Mouse (Mus musculus) midbrain, embryonic 15.5 days (tissue): ENCODE results near the gene Kif2c. TPM values are rescaled to one million over a fixed set of nuclear protein-coding genes. Genes with fewer than 3 reads are reported as not detected.

ENCODE experiments used
- ATAC-seq: fragments of 200-750 bp; cut with Nextera tagmentation; replicated peaks from 2 replicates; pipeline ENCODE4 v1.8.0; 2017; ENCODE audit warnings: moderate TSS enrichment
- H3K27ac ChIP-seq: fragments of 300-500 bp; sonication (generic); 2 replicates; pipeline ENCODE4 v1.5.1; 2015; ENCODE audit warnings: mild to moderate bottlenecking, inconsistent platforms
- H3K27me3 ChIP-seq: fragments of 300-500 bp; sonication (generic); replicated peaks from 2 replicates; pipeline ENCODE4 v1.6.1; 2015; ENCODE audit warnings: inconsistent platforms
- H3K36me3 ChIP-seq: fragments of 300-500 bp; sonication (generic); replicated peaks from 2 replicates; pipeline ENCODE4 v1.6.1; 2015; ENCODE audit warnings: inconsistent platforms
- H3K4me1 ChIP-seq: fragments of 300-500 bp; sonication (generic); 2 replicates; pipeline ENCODE4 v1.6.1; 2015; ENCODE audit warnings: inconsistent platforms
- H3K4me2 ChIP-seq: fragments of 300-500 bp; sonication (generic); 2 replicates; pipeline ENCODE4 v1.6.1; 2015; ENCODE audit warnings: inconsistent platforms, mild to moderate bottlenecking, moderate library complexity
- H3K4me3 ChIP-seq: fragments of 300-500 bp; sonication (generic); 2 replicates; pipeline ENCODE4 v1.5.1; 2015; ENCODE audit warnings: mild to moderate bottlenecking, inconsistent platforms
- H3K9ac ChIP-seq: fragments of 300-500 bp; sonication (generic); 2 replicates; pipeline ENCODE4 v1.6.1; 2015; ENCODE audit warnings: mild to moderate bottlenecking, inconsistent platforms
- H3K9me3 ChIP-seq: fragments of 300-500 bp; sonication (generic); 2 replicates; pipeline ENCODE4 v1.6.1; 2016; ENCODE audit warnings: inconsistent platforms
- WGBS: fragments of 180-500 bp; shearing (Covaris S2); methylation state at CpG from one replicate; pipeline ENCODE4 v1.1.7; 2015; ENCODE audit warnings: mixed read lengths; 5-methylcytosine and 5-hydroxymethylcytosine counted together
- polyA plus RNA-seq: library from polyadenylated mRNA; unstranded; fragments of >200 nt; fragmentation: Nextera tagmentation; extraction: Ambion mirVana; gene quantifications from 2 replicates; pipeline ENCODE4 v1.2.1, GENCODE M21; 2015

Kif2c gene
- polyA plus RNA-seq = 8.1 and 10.0 TPM in 2 replicates

DNA sequence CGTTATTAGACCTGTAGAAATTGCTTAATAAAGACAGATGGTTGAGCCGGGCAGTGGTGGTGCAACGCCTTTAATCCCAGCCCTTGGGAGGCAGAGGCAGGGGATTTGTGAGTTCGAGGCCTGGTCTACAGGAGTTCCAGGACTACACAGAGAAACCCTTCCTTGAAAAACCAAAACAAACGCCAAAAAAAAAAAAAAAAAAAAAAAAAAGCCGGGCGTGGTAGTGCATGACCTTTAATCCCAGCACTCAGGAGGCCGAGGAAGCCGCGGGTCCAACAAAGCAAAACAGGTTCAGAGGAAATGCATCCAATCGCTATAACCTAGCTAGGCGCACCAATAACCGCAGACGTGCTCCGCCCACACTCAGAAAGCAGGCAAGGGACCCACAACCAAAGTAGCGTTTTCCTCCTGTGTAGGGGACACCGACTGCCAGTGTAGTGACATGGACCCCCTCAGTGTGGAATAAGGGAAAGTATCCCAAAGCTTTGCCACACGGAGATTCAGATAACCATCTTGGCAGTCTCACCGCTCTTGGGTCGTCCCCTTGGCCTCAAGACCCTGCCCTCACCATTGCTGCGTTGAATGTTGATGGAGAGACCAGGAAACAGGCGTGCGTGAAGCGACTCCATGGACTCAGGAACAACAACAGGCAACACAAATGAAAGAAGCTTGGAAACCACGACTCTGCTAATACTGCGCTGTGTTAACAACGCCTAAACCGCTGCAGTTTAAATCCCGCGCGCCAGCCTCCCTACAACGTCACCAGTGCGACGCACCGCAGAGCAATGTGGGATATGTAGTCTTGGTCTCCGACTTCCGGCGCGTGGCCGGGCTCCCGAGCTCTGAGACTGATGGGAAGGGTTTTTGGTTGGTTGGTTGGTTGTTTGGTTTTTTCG, at the start of gene Kif2c:
Gene Kif2c, minus strand, starts transcription at position 777 of the 896 bp plus-strand sequence.
- Histone ChIP-seq H3K4me2 (peak within 1 kb of the TSS; percentile 93), H3K27ac (peak within 1 kb of the TSS; percentile 79), H3K27me3 (no peaks in the 10 kb centered on the region), H3K4me3 (peak within 1 kb of the TSS; percentile 52), H3K4me1 (peaks cover 16% of the 10 kb centered on the region), H3K9ac (peak within 1 kb of the TSS; percentile 63), H3K9me3 (no peaks in the 10 kb centered on the region), H3K36me3 (no peaks in the 10 kb centered on the region)
- ATAC-seq = peak; percentile 99
- 1% methylated on average over 40 of the region's 42 CpGs for whole genome bisulfite sequencing

DNA sequence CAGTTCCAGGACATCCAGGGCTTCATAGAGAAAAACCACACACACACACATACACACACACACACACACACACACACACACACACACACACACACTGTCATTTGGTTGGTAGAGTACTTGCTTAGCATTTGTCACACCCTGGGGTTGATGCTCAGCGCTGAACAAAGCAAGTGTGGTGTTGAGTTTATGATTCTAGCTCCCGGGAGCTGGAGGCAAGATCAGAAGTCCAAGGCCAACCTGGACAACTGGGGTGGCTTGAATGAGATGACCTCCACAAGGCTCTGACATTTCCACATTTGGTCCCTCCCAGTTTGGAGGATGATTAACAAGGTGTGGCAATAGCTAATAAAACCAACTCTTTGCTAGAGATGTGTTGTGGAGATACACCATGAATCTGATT, 48.8 kb upstream of the Kif2c start:
- H3K9me3 ChIP-seq = no peaks in the 10 kb centered on the region
- H3K27me3 ChIP-seq = no peaks in the 10 kb centered on the region
- H3K4me2 ChIP-seq = no peak overlapping the region
- H3K27ac ChIP-seq = no peak overlapping the region
- no peak for ATAC-seq
- no peak overlapping the region for H3K4me3 ChIP-seq
- WGBS = 86% methylated on average over 2 of the region's 2 CpGs
- H3K9ac ChIP-seq = no peak overlapping the region
- H3K36me3 ChIP-seq = no peaks in the 10 kb centered on the region
- H3K4me1 ChIP-seq = no peaks in the 10 kb centered on the region

GRCm38 (mm10) chr4:117230331-117230730, 47.9 kb upstream of the Kif2c start:
- H3K36me3 ChIP-seq = no peaks in the 10 kb centered on the region
- no peaks in the 10 kb centered on the region for H3K4me1 ChIP-seq
- no peak overlapping the region for H3K4me2 ChIP-seq
- no peak overlapping the region for H3K4me3 ChIP-seq
- no peak overlapping the region for H3K27ac ChIP-seq
- no peak for ATAC-seq
- 47% methylated on average over 10 of the region's 10 CpGs for WGBS
- no peaks in the 10 kb centered on the region for H3K9me3 ChIP-seq
- H3K9ac ChIP-seq = no peak overlapping the region
- H3K27me3 ChIP-seq = no peaks in the 10 kb centered on the region

GRCm38 (mm10) chr4:117229590-117229989, 47.2 kb upstream of the Kif2c start:
- H3K9me3 ChIP-seq = no peaks in the 10 kb centered on the region
- H3K27ac ChIP-seq = no peak overlapping the region
- no peaks in the 10 kb centered on the region for H3K27me3 ChIP-seq
- H3K4me1 ChIP-seq = no peaks in the 10 kb centered on the region
- H3K4me3 ChIP-seq = no peak overlapping the region
- H3K9ac ChIP-seq = no peak overlapping the region
- WGBS = 76% methylated on average over 15 of the region's 15 CpGs
- ATAC-seq = no peak
- no peak overlapping the region for H3K4me2 ChIP-seq
- no peaks in the 10 kb centered on the region for H3K36me3 ChIP-seq

DNA sequence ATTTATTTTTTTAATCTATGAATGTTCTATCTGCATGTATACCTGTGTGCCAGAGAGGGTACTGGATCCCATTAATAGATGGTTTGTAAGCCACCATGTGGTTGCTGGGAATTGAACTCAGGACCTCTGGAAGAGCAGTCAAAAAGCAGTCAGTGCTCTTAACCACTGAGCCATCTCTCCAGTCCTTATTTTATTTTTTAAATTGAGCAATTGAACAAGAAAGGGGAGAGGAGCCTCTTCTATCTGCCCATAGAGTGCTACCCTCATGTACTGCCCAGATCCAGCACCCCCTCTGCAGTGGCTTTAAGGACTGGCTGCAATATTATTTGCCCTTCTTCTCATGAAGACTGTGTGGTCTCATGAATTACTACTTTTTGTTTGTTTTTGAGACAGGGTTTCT, 42.8 kb upstream of the Kif2c start:
- Histone ChIP-seq H3K4me1 (no peaks in the 10 kb centered on the region), H3K27ac (no peak overlapping the region), H3K4me2 (no peak overlapping the region), H3K9ac (no peak overlapping the region), H3K27me3 (no peaks in the 10 kb centered on the region), H3K4me3 (no peak overlapping the region), H3K9me3 (no peaks in the 10 kb centered on the region), H3K36me3 (no peaks in the 10 kb centered on the region)
- ATAC-seq = no peak

DNA sequence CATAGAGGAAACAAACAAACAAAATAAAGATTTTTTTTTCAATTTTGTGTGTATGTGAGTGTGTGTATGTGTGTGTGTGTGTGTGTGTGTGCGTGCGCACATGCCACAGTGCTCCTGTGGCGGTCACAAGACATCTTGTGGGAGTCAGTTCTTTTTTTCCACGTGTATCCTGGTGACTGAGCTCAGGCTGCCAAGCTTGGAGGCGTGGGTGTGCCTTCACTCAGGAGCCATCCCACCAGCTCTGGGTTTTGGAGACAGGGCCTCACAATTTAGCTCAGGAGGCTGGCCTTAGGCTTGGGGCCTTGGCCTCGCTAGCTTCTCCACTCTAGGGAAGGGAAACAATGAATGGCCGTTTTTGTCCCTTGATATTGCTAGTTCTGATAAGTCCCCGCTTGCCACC, 41.7 kb upstream of the Kif2c start:
- ATAC-seq = no peak
- Histone ChIP-seq H3K4me2 (no peak overlapping the region), H3K9me3 (no peaks in the 10 kb centered on the region), H3K27ac (no peak overlapping the region), H3K27me3 (no peaks in the 10 kb centered on the region), H3K36me3 (no peaks in the 10 kb centered on the region), H3K4me1 (no peaks in the 10 kb centered on the region), H3K9ac (no peak overlapping the region), H3K4me3 (no peak overlapping the region)
- 75% methylated on average over 8 of the region's 8 CpGs for WGBS

- H3K4me2 ChIP-seq = no peak overlapping the region
- ATAC-seq = no peak
- WGBS = 63% methylated on average over 5 of the region's 5 CpGs
- no peaks in the 10 kb centered on the region for H3K4me1 ChIP-seq
- H3K27me3 ChIP-seq = no peaks in the 10 kb centered on the region
- no peaks in the 10 kb centered on the region for H3K36me3 ChIP-seq
- H3K9ac ChIP-seq = no peak overlapping the region
- no peak overlapping the region for H3K27ac ChIP-seq
- H3K4me3 ChIP-seq = no peak overlapping the region
- H3K9me3 ChIP-seq = no peaks in the 10 kb centered on the region
Measured at GRCm38 (mm10) chr4:117223001-117223400, 40.6 kb upstream of the Kif2c start.

DNA sequence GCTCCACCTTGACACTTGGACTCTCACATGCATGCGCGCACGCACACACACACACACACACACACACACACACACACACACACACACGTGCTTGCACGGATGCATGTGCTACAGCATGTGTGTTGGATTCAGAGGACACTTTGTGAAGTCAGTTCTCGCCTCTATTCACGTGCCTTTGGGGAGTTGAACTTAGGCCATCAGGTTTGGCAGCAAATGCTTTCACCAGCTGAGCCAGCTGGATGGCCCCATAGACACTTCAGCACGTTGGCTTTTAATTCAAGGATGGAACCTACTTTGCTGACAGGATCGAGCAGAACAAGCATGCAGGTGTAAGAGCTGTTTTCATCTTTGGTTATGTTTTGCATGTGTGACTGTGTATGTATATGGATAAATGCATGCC, 39.4 kb upstream of the Kif2c start:
- H3K27ac ChIP-seq = no peak overlapping the region
- H3K27me3 ChIP-seq = no peaks in the 10 kb centered on the region
- no peaks in the 10 kb centered on the region for H3K9me3 ChIP-seq
- WGBS = 87% methylated on average over 9 of the region's 9 CpGs
- ATAC-seq = no peak
- no peak overlapping the region for H3K4me3 ChIP-seq
- H3K9ac ChIP-seq = no peak overlapping the region
- H3K4me1 ChIP-seq = no peaks in the 10 kb centered on the region
- no peak overlapping the region for H3K4me2 ChIP-seq
- H3K36me3 ChIP-seq = no peaks in the 10 kb centered on the region

DNA sequence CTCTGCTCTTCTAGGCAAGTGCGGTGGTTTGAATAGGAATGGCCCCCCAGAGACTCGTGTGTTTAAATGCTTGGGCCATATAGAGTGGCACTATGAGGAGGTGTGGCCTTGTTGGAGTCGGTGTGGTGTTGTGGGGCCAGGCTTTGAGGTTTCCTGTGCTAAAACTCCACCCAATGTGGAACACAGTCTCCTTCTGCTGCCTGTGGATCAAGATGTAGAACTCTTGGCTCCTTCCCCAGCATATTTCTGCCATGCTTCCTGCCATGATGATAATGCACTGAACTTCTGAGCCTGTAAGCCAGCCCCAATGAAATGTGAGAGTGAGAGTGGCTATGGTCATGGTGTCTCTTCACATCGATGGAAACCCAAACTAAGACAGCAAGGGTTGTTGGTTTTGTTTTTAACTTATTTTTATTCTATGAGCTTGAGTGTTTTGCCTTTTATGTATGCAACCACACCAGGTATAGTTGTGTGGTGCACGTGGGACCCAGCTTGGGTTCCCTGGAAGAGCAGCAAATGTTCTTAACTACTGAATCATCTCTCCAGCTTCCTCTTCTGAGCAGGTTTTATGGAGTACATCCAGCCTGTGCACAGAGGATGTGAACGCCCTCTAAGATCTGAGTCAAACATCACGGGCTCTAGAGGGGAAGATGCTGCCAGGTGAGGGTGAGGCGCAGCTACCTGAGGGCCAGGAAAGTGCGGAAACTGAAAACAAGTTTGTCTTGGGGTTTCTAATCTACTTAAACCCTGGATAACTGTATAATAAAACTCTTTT, 38.5 kb upstream of the Kif2c start:
- WGBS = 83% methylated on average over 9 of the region's 9 CpGs
- no peak overlapping the region for H3K4me2 ChIP-seq
- ATAC-seq = no peak

GRCm38 (mm10) chr4:117218517-117219219, 36.2 kb upstream of the Kif2c start:
- Histone ChIP-seq H3K9ac (no peak overlapping the region), H3K27ac (no peak overlapping the region), H3K9me3 (no peaks in the 10 kb centered on the region), H3K4me1 (no peaks in the 10 kb centered on the region), H3K4me2 (no peak overlapping the region), H3K27me3 (no peaks in the 10 kb centered on the region), H3K4me3 (no peak overlapping the region), H3K36me3 (no peaks in the 10 kb centered on the region)
- WGBS = 38% methylated on average over 10 of the region's 10 CpGs
- ATAC-seq = 0 out of 2 replicates have a peak, but pooled peaks have one; percentile 45

More for the DNA sequence above, 38.5 kb upstream of the Kif2c start:
- Histone ChIP-seq H3K36me3 (no peaks in the 10 kb centered on the region), H3K4me1 (no peaks in the 10 kb centered on the region), H3K9me3 (no peaks in the 10 kb centered on the region), H3K27ac (no peak overlapping the region), H3K27me3 (no peaks in the 10 kb centered on the region), H3K4me3 (no peak overlapping the region), H3K9ac (no peak overlapping the region)

DNA sequence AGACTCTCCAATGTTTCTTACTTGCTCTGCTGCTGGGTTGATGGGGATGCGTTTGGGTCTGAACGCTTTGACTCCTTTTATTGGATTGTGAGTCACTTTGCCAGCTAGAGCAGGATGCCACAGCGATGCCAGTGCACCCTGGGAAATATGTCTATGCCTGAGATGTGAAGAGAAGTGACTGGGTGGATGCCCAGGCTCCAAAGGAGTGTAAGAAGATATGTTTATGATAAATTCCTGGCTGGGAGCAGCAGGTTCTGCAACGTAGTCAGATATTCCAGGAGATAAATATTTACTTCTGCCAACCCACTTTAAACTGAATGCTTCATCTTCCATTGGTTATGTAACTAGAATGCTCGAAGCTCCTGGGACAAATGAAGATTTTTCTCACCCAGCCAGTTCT, 34.6 kb upstream of the Kif2c start:
- Histone ChIP-seq H3K4me2 (no peak overlapping the region), H3K9me3 (no peaks in the 10 kb centered on the region), H3K27me3 (no peaks in the 10 kb centered on the region), H3K4me3 (no peak overlapping the region), H3K27ac (no peak overlapping the region), H3K4me1 (no peaks in the 10 kb centered on the region), H3K36me3 (no peaks in the 10 kb centered on the region), H3K9ac (no peak overlapping the region)
- no peak for ATAC-seq
- 71% methylated on average over 5 of the region's 5 CpGs for WGBS

DNA sequence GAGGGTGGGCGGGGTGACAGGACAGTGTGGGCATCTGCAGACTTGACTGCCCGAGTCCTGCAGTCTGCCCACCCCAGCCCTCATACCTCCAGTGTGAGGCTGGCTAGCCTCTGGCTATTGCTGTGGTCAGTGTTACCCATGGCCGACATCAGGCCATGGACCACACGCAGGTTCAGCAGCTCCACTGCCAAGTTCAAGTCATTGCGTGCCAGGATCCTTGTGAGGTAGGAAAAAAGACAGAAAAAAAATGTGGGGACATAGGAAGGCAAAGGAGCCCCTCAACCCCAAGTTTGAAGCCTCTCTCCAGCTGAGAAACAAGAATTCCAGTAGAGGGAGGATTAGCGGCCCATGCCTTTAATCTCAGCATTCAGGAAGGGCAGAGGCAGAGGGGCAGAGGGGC, 31.8 kb upstream of the Kif2c start:
- no peak for ATAC-seq
- WGBS = 79% methylated on average over 6 of the region's 6 CpGs

More for the DNA sequence above, 31.8 kb upstream of the Kif2c start:
- Histone ChIP-seq H3K9ac (no peak overlapping the region), H3K36me3 (no peaks in the 10 kb centered on the region), H3K27me3 (no peaks in the 10 kb centered on the region), H3K9me3 (no peaks in the 10 kb centered on the region), H3K4me2 (no peak overlapping the region), H3K4me1 (no peaks in the 10 kb centered on the region), H3K4me3 (no peak overlapping the region), H3K27ac (no peak overlapping the region)
